Mouse (Mus musculus) forebrain, embryonic 16.5 days (tissue): ENCODE data around the gene Defa33. TPM values are rescaled to one million over a fixed set of nuclear protein-coding genes. Genes with fewer than 3 reads are reported as not detected.
"Not testable (repeated sequence)": the region's sequence is repeated elsewhere in the genome, so short reads cannot be mapped to it uniquely, and the experiment has no call there.

Experiments
- ATAC-seq: fragments of 200-750 bp; cut with Nextera tagmentation; 2 replicates; pipeline ENCODE4 v1.8.0; 2017; ENCODE audit warnings: mild to moderate bottlenecking, moderate library complexity
- H3K27ac ChIP-seq: fragments of 300-500 bp; sonication (generic); 2 replicates; pipeline ENCODE4 v1.5.1; 2014; ENCODE audit warnings: low read length, control low read depth
- H3K27me3 ChIP-seq: fragments of 300-500 bp; sonication (generic); replicated peaks from 2 replicates; pipeline ENCODE4 v1.6.1; 2014; ENCODE audit warnings: low read length; ENCODE audit not compliant: control insufficient read depth, insufficient read depth
- H3K36me3 ChIP-seq: fragments of 300-500 bp; sonication (generic); 2 replicates; pipeline ENCODE4 v1.6.1; 2014; ENCODE audit not compliant: control insufficient read depth, insufficient read depth
- H3K4me1 ChIP-seq: fragments of 300-500 bp; sonication (generic); replicated peaks from 2 replicates; pipeline ENCODE4 v1.6.1; 2014; ENCODE audit warnings: low read length; ENCODE audit not compliant: control insufficient read depth, insufficient read depth
- H3K4me2 ChIP-seq: fragments of 300-500 bp; sonication (generic); 2 replicates; pipeline ENCODE4 v1.6.1; 2014; ENCODE audit warnings: mild to moderate bottlenecking, low read length, control low read depth
- H3K4me3 ChIP-seq: fragments of 300-500 bp; sonication (generic); replicated peaks from 2 replicates; pipeline ENCODE4 v1.5.1; 2014; ENCODE audit warnings: mild to moderate bottlenecking, low read length, control low read depth
- H3K9ac ChIP-seq: fragments of 300-500 bp; sonication (generic); replicated peaks from 2 replicates; pipeline ENCODE4 v1.6.1; 2014; ENCODE audit warnings: low read depth, low read length, control low read depth
- H3K9me3 ChIP-seq: fragments of 300-500 bp; sonication (generic); 2 replicates; pipeline ENCODE4 v1.6.1; 2016; ENCODE audit warnings: low read length; ENCODE audit not compliant: control insufficient read depth
- WGBS: fragments of 180-500 bp; shearing (Covaris S2); extraction: QIAGEN DNeasy Blood & Tissue Kit; methylation state at CpG from one replicate; pipeline ENCODE4 v1.1.7; 2014; 5-methylcytosine and 5-hydroxymethylcytosine counted together
- polyA plus RNA-seq: library from polyadenylated mRNA; unstranded; fragments of >200 nt; fragmentation: Nextera tagmentation; extraction: Ambion mirVana; gene quantifications from 2 replicates; pipeline ENCODE4 v1.2.1, GENCODE M21; 2015

Gene Defa33
- not detected in 2 replicates for polyA plus RNA-seq

- H3K27ac ChIP-seq, H3K4me2 ChIP-seq, ATAC-seq, H3K36me3 ChIP-seq, H3K9ac ChIP-seq, H3K4me3 ChIP-seq, H3K27me3 ChIP-seq, H3K4me1 ChIP-seq, H3K9me3 ChIP-seq: not testable (repeated sequence)
- no CpG with 5 or more reads among the region's 2 CpGs for WGBS
Observed at GRCm38 (mm10) chr8:21391511-21391910, at the start of gene Defa33. Gene Defa33 (plus strand): TSS chr8:21391811.

GRCm38 (mm10) chr8:21378215-21378614, 13.4 kb upstream of the Defa33 start, which contains the start of gene Defa2:
Gene Defa2 (plus strand): TSS chr8:21378515.
- H3K27ac ChIP-seq, H3K36me3 ChIP-seq, ATAC-seq, H3K27me3 ChIP-seq, H3K4me3 ChIP-seq, H3K9ac ChIP-seq, H3K9me3 ChIP-seq, H3K4me1 ChIP-seq, H3K4me2 ChIP-seq: not testable (repeated sequence)
- no CpG with 5 or more reads among the region's 2 CpGs for WGBS

GRCm38 (mm10) chr8:21427111-21427510, 35.5 kb downstream of the Defa33 start, which contains the start of gene Defa36:
Gene Defa36 (plus strand): TSS chr8:21427411.
- not testable (repeated sequence) for H3K4me1 ChIP-seq, H3K27ac ChIP-seq, H3K9ac ChIP-seq, H3K36me3 ChIP-seq, H3K9me3 ChIP-seq, H3K4me3 ChIP-seq, H3K4me2 ChIP-seq, ATAC-seq, H3K27me3 ChIP-seq
- WGBS, result no CpG with 5 or more reads among the region's 1 CpGs

Other genes starting within 250 kb of the Defa33 start
- not detected in 2 replicates for gene Defa22, start 229.5 kb upstream of the Defa33 start, polyA plus RNA-seq
- gene Defa31, start 200.2 kb upstream of the Defa33 start, polyA plus RNA-seq, result not detected in 2 replicates
- not detected in 2 replicates for gene Gm15293, start 190.2 kb upstream of the Defa33 start, polyA plus RNA-seq
- gene Gm15292, start 142.1 kb upstream of the Defa33 start, polyA plus RNA-seq, result not detected in 2 replicates
- not detected in 2 replicates for gene Defa27, start 76.3 kb upstream of the Defa33 start, polyA plus RNA-seq
- not detected in 2 replicates for gene Defa29, start 64.8 kb upstream of the Defa33 start, polyA plus RNA-seq
- gene Defa2, start 13.3 kb upstream of the Defa33 start, polyA plus RNA-seq, result not detected in 2 replicates
- not detected in 2 replicates for gene Defa36, start 35.6 kb downstream of the Defa33 start, polyA plus RNA-seq
- gene Gm7849, start 64.7 kb downstream of the Defa33 start, polyA plus RNA-seq, result not detected in 2 replicates
- gene Defa20, start 117.4 kb downstream of the Defa33 start, polyA plus RNA-seq, result not detected in 2 replicates
- gene Defa32, start 137.2 kb downstream of the Defa33 start, polyA plus RNA-seq, result not detected in 2 replicates
- gene Defa37, start 173.6 kb downstream of the Defa33 start, polyA plus RNA-seq, result not detected in 2 replicates
- gene Defa28, start 191.2 kb downstream of the Defa33 start, polyA plus RNA-seq, result not detected in 2 replicates
- not detected in 2 replicates for gene Gm7861, start 202.7 kb downstream of the Defa33 start, polyA plus RNA-seq
- not detected in 2 replicates for gene Defa26, start 226.4 kb downstream of the Defa33 start, polyA plus RNA-seq